Mouse (Mus musculus) cerebellum, postnatal 10 days (tissue): ENCODE measurements at regions not wholly inside any gene's neighbourhood (a gene's known extent, or its start where the extent isn't known, plus 50 kb on each side); places are given as distances from the start of the nearest gene placed in this dataset.

ENCODE experiments used
- DNase-seq, 2 experiments: peaks; one replicate each; pipeline ENCODE4 v3.0.0; 2021; ENCODE audit warnings: mixed read lengths in 2 of 2

DNA sequence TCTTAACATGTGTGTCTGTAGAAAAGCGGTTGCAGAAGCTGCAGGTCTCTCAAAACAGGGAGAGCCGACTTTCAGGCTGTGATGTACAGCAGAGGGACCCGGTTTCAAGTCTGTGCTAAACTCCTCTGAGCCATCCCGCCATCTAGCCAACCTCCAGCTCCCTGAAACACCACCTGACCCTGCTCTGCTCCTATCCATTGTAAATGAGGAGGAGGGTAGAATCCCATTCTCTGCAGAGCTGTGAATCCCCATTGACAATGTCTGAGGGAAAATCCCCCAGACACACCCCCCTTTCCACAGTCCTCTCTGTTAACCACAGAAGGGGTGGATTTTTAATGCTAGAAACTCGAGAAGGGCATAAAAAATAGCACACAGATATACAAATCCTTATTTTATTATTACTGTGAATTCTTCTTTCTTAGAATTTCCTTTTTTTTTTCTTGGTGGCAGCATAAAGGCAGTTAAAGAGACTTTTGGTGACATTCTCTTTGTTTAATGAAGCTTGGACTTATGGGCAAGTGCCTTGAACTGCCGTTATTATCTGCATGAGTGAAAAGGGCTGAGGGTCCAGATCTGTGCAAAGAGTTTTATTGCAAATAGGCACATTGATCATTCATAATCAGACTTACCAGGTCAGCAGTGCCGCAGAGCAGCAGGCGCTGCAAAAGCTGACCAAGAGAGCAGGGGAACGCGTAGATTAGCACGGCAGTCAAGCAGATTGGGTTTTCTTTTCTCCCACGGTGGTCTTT is 111.3 kb upstream of the Paqr3 start:
- DNase-seq, result peak; percentile 22 to 43

GRCm38 (mm10) chr5:97218712-97219111 is 107.3 kb upstream of the Paqr3 start:
- no peak for DNase-seq

GRCm38 (mm10) chr5:97205606-97206005 is 94.2 kb upstream of the Paqr3 start:
- DNase-seq, result peak; percentile 66 to 69

DNA sequence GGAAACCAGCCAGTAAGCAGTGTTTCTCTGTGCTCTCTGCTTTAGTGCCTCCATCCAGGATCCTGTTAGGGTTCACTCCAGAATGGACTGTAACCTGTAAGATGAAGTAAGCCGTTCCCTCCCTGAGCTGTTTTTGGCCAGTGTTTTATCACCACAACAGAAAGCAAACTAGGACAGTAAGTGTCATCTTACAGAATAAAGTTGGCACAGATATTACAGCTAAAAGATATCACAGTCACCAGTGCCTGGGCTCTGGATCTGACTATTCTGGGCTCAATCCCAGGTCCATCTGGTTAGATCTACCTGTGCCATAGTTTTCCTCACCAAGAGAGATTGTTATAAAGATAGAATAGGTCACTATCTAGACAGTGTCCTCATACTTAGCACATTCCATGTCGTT is 92.9 kb upstream of the Paqr3 start:
- peak; percentile 62 for DNase-seq

DNA sequence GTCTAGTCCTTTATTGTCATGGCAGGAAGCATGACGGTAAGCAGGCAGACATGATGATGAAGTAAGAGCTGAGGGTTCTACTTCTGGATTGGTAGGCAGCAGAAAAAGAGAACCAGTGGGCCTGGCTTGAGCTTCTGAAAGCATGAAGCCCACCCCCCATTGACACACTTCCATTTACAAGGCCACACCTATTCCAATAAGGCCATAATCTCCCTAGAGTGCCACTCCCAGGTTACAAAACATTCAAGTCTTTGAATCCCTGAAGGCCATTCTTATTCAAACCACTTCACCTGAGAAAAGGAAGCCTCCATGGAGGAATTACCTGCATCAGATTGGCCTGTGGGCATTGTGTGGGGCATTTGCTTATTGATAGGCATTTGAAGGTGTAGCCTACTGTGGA is 92.2 kb upstream of the Paqr3 start:
- no peak for DNase-seq

DNA sequence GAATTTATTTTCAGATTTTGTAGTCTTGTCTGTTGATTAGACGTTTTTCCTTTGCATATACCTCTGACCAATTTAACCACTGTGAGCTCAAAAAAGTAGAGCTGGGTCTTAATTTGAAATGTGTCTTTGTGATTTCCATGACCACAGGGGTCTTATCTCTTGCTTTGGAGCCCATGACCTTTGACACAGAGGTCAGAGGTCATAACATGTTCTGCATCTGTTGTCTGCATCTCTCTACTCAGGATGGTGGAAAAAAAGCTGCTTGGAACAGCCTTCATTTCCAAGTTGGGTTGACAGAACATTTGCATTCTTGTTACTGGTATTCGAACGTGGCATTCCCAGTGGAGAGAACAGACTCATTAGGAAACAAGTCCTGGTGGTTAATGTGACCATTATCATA is 91.2 kb upstream of the Paqr3 start:
- DNase-seq, result no peak

DNA sequence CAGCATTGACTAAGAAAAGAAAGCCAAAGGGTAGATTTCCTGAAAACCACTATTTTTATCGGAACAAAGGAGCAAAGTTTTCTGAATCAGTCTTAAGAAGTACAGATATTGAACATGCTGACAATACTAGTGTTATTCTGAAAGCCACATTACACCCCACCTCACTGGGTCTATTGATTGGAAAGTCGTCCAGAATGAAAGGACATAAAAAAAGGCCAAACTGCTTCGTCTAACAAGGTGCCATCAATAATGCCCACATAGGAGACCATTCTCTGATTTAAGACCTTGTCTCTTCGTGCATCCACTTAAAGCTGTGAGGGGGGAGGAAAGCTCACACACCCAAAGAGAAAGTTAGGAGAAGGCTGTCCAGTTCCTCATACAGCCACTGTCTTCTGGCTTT is 89.3 kb upstream of the Paqr3 start:
- no peak for DNase-seq

DNA sequence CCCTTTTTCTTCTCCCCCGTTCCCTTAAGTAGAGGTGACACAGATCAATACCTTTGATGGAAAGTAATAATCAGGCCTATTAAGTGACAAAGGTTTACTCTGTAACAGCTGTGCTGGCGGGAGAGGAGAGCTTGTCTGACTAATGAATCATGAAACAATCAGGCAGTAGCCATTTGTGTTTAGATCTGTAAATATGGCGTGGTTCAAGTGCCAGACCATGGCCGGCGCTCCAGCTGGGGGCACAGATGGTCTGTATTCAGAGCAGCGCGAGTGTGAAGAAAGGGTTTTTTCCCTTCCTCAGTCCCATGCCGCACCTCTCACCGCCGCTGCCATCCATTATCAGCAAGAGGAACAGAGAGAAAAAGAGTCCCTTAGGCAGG is 83.9 kb upstream of the Paqr3 start:
- DNase-seq, result peak; percentile 95 to 96

GRCm38 (mm10) chr5:97194656-97195280 is 83.4 kb upstream of the Paqr3 start:
- DNase-seq, result peak; percentile 61 to 62

DNA sequence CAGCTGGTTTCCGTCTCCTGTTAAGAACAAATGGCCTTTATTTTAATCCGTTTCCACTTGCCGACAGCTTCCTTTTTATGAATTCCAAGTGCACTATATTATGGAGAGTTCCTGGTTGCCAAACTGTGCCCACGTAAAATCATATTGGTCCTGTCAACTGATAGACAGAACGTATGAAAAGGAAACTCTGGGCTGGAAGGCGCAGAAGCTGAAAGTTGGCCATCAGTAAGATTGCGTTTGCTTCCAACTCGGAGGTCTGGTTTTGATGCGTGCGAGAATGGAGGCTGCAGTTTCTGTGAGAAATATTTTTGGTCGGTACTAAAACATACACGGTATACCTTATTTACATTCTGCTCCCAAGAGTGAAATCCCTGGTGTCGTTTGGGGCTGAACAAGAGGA is 81.3 kb upstream of the Paqr3 start:
- DNase-seq, result no peak

DNA sequence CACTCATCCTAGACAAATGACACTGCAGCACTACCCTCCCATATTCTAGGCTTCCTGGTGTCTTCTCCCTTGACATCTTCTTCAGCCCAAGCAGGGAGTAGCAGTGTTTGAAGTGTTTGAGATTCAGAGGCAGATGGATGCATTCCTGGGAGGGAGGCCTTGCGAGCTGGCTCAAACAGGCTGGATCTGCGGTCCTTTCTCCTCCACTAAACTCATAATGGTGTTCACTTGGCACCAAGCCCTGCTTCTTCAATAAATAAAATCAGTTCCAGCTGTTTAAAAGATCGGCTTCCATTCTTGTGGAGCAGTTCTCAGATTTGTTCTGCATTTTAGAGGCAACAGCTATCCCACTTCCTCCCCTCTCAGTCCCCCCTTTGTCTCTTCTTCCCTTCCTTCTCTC is 79.3 kb upstream of the Paqr3 start:
- DNase-seq, result peak; percentile 52 to 59

DNA sequence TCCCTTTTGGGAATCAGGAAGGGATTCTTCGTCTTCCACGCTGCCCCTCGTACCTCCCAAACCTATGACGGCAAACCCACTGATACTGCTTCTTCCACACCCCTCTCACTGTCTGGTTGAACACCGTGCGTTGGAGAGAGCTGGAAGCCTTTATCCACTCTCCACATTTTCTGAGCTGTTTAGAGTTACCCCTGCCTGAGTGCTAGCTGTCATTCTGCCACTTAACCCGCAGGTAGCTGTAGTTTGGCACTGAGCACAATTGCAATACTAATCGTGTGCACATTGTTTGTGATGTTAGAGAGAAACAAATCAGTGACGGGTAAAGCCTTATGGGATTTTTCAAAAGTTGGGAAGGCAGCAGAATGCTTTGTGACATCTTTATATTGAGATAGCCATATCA is 73.1 kb upstream of the Paqr3 start:
- peak; percentile 51 to 62 for DNase-seq

- DNase-seq, result no peak
Measured at GRCm38 (mm10) chr5:97181249-97181648, 69.9 kb upstream of the Paqr3 start.

DNA sequence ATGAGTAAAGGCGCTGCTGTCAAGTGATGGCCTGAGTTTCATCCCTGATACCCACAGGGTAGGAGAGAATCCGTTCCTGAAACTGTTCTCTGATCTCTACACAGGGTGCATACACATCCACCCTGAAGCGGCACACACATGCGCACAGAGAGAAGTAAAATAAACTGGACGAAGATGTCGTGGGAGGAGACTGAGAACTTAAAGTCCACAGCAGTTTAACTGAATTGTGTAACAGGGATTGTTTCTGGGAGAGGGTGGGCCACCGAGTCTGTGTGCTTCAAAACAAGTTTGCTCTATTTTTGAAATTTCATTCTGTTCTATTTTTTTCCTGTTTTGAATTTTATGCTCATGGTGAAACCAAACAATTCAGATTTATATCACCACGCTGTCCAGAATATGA is 63.0 kb upstream of the Paqr3 start:
- no peak for DNase-seq

DNA sequence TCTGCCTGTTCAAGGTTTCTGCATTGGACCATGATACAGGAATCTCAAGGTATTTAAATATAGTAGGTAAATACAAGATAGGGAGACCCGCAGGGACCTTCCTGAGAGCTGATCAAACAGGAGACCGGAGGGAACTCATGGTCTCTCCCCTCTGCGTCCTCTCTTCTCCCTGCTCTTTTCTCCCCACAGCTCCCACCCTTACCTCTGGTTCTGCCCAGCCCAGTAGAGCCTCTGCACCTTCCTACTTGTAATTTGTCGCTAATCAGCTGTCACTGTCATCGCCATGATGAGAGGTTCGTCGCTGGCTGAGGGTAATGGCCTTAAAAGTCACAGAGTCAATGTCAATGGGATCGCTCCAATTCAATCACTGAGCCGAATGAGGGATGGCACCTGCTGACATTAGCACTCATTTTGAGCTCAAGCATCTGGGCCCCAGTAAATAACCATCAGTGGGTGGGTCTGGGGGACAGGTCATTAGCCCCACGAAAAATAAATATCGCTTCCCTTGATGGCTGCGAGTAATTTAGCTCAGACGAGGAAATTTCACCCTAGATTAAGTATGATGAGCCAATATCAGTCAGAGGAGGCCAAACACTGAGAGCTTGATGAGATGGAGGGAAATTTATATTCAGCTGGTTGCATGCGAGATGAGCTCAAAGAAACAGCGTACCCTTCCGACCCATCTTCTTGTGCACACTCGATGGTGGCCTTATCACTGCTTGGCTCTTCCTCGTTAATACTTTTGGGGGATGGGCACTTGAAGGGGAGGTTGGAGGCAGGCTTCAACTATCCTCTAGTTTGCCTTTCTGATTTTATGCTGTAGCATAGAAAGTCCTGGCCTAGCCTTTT is 56.2 kb upstream of the Paqr3 start:
- DNase-seq, result peak in 1 of 2 experiments; percentile 12

GRCm38 (mm10) chr5:97166128-97166883 is 54.9 kb upstream of the Paqr3 start:
- peak; percentile 39 to 47 for DNase-seq
